Mouse (Mus musculus): ENCODE measurements around the gene Olfr1386.
"Not testable (repeated sequence)": the region's sequence is repeated elsewhere in the genome, so short reads cannot be mapped to it uniquely, and the experiment has no call there.

The Olfr1386 gene

DNA sequence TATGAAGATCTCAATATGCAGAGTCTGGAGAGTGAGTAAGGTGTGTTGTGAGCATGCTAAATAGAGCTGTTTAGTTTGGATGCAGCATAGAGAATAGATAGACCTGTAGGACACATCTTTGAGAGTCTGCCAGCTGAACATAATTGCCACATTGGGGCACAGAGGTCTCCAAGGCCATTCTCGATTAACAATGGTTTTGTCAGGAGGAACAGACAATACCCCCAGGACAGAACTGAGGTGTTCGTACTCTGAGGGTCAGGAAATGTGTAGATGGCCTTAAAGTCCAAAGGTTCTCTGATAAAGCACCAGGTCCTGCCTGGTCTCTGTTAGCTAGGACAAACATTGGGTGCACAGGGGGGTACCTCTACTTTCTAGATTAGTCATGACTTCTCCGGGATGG lies at the start of gene Olfr1386:
Gene Olfr1386, plus strand, starts transcription at position 301 of the 400 bp plus-strand sequence.
- not testable (repeated sequence) for DNase-seq (ENCODE audit: low spot score in 2 of 2)

DNA sequence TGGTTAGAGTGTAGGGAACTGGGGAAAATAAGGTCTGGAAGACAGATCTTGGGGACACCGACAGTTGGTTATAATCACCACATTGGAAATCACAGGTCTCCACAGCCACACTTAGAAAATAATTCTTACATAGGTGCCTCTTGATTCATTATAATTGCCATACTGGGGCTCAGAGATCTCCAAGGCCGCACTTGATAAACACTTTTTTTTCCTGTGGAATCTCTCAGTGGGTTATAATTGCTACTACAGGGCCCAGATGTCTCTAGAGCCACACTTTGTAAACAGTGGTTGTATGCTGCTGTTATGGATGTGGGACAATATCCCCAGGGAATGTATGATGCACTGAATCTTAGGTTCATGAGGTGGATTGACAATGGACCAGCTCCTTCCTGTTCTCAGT lies 42.1 kb upstream of the Olfr1386 start, which contains the start of gene Olfr1389:
Gene Olfr1389, plus strand, starts transcription at position 301 of the 400 bp plus-strand sequence.
- no peak for DNase-seq (ENCODE audit: low spot score in 2 of 2)

DNA sequence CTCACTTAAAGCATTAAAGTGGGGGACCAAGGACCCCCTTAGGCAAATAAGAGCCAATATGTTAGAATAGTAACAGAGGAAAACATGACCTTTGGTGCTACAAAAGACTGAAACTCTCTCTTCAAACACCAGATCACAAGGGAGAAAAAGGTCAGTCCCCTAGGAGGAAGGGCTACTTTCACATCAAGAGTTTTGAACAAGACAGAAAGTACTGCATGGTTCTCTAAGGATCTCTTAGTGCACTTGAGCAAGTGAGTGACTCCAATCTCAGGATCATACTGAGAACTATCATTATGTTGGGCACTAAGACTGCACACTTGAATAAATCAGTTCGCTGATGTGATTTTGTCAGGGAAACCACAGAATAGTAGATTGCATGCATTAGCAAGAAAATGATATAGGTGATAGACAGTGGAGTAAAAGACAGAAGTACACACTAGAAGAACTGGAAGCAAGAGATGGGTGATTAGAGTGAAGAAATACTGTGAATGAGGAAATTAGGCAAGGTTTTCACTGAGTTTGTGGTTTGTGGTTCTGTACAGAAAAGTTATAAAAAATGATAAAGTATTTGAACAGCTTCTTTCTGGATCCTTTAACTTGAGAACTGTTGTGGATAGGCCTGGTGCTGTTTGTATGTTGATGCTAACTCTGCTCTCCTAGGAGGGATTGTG lies 39.5 kb upstream of the Olfr1386 start:
- no peak for DNase-seq (ENCODE audit: low spot score in 2 of 2)

DNA sequence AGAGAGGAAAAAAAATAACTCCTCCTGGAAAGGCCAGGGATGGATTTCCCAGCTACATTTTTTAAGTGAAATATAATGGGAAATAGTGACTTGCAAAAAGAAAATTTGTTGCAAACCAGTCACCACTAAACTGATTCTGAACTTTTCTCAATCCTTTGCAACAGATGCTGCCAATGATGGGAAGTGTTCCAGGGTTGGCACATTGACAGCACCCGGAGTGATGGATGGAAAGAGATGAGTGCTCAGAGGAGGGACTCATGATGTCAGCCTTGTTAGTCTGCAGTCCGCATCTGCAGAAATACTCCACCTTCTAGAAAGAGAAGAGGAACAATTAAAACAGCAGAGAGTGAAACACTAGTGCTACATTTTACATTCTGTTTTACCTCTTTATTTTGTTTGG lies 35.2 kb upstream of the Olfr1386 start:
- no peak for DNase-seq (ENCODE audit: low spot score in 2 of 2)

DNA sequence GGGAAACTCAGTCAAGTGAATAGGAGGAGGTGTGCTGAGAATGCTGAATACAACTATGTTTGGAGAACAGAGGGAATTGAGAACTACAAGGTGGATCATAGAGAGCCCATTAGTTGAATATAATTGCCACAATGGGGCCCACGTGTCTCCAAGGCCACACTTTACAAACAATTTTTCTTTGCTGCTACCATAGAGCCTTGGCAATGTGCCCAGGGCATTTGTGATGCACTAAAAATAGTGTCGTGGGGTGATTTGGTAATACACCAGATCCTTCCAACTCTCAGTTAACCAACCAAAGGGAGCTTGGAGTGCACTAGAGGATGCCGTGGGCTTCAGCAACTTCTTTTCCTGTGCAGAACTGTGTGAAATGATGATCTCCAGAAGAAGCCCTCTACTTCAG lies 28.4 kb upstream of the Olfr1386 start, which contains the start of gene Olfr1388:
Gene Olfr1388, plus strand, starts transcription at position 214 of the 400 bp plus-strand sequence.
- DNase-seq (ENCODE audit: low spot score in 2 of 2) = no peak

DNA sequence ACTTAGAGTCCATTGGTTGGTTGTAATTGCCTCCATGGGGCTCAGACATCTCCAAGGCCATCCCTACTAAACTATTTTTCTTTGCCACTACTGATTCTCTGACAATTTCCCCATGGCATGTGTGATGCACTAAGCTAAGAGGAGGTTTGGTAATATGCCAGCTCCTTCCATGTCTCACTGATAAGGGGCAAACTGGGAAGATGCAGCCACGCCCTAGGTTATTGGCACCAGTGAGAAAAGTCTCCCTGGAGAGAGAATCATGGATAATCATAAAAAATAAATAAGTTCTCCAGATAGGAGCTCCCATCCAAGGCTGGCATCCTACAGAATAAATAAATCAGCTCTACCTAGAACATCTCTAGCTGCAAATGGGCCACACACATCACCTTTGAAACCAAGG lies 9.8 kb upstream of the Olfr1386 start, which contains the start of gene Olfr1387:
Gene Olfr1387, plus strand, starts transcription at position 301 of the 400 bp plus-strand sequence.
- DNase-seq (ENCODE audit: low spot score in 2 of 2) = no peak

DNA sequence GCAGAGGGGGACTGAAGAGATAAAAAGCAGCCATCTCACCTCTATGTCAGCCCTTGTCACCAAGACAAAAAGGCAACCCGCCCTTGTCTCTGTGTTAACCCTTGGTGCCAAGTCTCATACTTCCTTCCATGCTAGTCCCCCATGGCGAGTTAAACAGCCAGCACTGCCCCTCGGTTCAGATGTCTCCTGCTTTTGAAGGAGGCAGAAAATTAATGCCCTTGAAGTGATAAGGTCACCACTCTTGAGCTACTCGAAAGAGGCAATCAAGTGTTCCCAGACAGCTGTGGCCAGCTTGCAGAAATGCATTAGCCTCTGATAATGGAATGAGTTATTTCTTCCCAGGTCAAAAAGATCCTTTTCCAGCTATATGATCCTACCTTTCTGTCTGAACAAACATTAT lies 21.1 kb downstream of the Olfr1386 start:
- no peak for DNase-seq (ENCODE audit: low spot score in 2 of 2)

DNA sequence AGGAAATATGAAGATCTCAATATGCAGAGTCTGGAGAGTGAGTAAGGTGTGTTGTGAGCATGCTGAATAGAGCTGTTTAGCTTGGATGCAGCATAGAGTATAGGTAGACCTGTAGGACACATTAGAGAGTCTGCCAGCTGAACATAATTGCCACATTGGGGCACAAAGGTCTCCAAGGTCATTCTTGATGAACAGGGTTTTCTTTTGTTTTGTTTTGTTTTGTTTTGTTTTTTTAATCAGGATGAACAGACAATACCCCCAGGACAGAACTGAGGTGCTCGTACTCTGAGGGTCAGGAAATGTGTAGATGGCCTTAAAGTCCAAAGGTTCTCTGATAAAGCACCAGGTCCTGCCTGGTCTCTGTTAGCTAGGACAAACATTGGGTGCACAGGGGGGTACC lies 23.9 kb downstream of the Olfr1386 start, which contains the start of gene Olfr1385:
Gene Olfr1385, plus strand, starts transcription at position 301 of the 400 bp plus-strand sequence.
- not testable (repeated sequence) for DNase-seq (ENCODE audit: low spot score in 2 of 2)

DNA sequence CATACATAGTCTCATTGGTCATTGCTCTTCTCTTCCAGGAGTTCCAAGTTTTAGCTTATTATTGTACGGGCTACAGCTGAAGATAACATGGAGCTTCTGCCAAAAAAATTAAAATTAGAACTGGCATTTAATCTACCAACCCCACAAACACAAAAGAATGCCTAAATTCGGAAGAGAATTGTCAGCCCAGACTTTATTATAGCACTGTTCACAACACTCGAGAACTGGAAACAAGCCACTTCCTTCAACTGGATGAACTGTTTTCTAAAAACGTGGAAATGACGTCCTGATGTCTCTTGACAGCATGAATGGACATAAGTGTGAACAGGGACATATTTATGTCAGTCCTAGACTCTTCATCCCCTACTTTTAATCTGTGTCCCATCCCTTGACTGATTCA lies 53.2 kb downstream of the Olfr1386 start:
- no peak for DNase-seq (ENCODE audit: low spot score in 2 of 2)

DNA sequence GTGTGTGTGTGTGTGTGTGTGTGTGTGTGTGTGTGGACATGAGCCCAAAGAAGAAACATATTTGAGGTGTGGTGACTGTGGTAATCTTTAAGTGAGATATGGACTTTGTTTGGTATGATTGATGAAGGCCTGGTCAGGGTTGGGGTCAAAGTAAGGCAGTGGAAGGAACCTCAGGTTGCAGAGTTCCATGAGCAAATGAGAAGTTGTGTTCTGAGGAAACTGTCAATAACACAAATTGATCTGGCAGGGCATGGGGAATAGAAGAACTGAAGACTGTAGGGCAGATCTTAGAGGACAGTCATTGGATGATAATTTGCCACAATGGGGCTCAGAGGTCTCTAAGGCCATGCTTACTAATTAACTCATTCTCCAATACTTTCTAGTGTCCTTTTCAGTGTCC lies 54.5 kb downstream of the Olfr1386 start, which contains the start of gene Olfr1383:
Gene Olfr1383, plus strand, starts transcription at position 301 of the 400 bp plus-strand sequence.
- DNase-seq (ENCODE audit: low spot score in 2 of 2) = no peak
